Mouse (Mus musculus): ENCODE measurements at regions not wholly inside any gene's neighbourhood (a gene's known extent, or its start where the extent isn't known, plus 50 kb on each side); places are given as distances from the start of the nearest gene placed in this dataset.

DNA sequence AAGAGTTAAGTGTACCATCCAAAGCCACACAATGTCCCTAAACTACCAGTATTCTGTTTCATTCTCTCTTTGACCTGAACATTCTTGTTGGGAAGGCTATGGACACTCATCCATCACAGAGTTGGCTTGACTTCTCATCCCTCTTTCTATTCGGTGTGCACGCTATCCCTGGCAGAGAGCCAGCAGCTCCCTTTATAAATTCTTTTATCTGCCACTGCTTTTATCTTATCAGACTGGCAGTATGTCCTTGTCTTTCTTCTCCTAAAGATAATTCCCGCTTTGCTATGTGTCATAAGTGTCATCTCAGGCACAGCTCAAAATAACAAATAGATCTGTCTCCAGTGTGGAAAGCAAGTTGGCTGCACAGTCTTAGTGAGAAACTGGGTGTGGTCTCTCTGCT lies 106.6 kb upstream of the Lipc start:
- DNase-seq (ENCODE audit: low spot score) = no peak

DNA sequence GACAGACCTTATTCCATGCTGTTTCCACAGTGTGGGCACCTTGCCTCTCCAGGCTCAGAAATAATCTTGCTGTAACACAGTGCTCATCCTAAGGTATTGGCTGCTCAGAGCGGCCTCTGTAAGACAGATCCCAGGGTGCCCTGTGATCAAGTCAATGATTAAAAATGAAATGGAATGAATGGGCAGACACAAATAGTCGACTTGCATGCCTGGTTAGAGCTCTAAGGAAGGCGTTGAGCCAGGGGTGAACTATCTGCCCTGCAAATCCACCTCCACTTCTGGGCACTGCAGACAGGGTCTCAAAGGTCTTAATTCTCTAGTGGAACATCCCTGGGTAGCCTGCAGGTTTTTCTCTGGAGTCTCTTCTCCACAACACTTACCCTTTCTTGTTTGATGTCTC lies 104.8 kb upstream of the Lipc start:
- no peak for DNase-seq (ENCODE audit: low spot score)

DNA sequence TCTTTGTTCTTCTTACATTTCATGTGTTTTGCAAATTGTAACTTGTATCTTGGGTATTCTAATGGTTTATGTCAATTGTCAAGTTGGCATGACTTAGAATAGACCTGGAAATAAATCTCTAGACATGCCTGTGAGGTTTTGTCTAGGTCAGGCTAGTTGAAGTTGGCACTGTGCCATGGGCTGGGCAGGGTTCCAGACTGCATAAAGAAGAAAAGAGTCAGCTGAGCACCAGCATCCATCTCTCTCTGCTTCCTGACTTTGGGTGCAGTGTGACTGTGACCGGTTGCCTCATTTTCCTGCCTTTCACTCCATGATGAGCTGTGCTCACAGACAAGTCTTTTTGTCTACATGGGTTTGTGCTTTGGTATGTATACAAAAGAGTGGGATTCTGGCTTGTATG lies 91.9 kb upstream of the Lipc start:
- no peak for DNase-seq (ENCODE audit: low spot score)

DNA sequence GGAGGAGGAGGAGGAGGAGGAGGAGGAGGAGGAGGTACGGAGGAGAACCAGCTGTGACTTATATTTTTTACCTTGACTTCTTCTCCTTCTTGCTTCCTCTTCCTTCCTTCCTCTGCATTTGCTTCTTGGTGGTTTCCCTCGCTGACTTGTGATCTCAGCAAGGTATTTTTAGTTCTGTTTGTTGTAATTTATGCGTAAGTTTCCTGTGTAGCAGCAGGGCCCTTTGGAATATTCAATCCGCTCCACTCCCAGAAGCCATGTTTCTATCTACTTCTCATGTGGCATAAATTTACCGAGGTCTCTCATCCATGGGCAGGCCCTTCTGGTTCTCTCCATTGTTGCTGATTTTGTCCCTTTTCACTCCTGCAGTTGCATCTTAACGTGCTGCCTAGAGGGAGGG lies 83.3 kb upstream of the Lipc start:
- DNase-seq (ENCODE audit: low spot score) = no peak

DNA sequence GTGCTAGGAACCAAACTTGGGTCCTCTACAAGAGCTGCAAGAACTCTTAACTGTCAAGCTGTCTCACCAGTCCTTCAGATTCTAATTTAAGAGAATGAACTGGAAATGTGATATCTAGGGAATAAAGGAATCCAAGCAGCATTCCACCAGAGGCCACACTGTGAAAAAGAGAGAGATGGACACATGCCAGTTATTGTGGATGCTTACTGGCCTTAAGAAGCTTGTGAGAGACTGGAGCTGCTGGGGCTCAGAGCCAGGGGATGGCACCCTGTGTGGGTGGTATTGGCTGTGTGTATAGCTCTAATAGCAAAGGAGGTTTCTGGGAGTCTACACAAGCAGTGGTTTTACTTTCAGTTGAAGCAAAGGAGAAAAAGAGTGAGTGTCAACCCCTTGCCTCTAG lies 80.1 kb upstream of the Lipc start:
- DNase-seq (ENCODE audit: low spot score) = no peak

DNA sequence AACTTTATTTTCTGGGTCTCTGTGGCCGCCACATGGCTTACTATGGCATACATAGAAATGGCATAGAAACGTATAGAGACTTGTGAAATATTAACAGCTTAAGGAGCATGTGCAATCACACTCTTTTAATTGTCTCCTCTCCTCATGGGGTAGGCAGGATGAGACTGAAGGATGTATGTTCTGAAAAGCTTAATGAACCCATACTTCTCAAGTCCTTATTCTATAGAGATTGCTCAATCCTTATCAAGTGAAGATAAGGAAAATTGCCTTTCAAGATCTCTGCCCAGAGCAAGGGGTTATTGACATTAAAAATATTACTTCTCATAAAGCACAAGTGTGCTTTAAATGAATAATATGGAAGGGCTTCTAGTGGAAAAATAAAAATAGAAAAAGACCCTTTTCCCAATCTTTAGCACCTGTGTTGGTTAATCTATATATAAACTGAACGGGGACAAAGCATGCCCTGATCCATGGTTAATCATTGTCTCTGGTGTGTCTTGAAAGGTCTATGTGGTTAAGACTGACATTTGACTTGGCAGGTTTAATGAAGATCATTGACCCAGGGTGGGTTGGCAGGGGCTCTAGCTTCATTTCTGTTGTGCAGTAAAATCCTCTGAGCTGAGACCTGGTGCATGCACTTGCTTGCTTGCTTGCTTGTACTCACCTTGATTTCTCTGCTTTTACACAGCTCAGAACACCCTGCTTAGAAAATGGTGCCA lies 78.3 kb upstream of the Lipc start:
- no peak for DNase-seq (ENCODE audit: low spot score)

DNA sequence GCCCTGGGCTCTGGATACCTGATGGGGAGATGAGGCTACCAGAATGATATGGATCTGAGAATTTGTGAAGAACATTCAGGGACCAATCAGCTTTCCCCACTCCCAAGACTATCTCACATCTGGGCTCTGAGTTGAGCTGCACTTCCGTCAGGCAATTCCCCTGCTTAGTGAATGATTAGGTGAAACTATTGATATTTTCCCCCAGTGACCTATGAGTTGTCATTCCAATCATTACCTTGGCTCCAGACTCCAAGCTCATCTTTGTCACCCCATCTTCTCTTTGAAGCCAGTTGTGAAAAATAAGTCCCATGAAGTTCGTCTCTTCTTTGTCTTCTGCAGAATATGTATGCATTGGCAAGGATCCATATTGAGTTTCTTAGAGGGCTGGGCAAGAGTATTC lies 76.1 kb upstream of the Lipc start:
- no peak for DNase-seq (ENCODE audit: low spot score)

GRCm38 (mm10) chr9:71027626-71028025 lies 75.6 kb upstream of the Lipc start:
- no peak for DNase-seq (ENCODE audit: low spot score)

DNA sequence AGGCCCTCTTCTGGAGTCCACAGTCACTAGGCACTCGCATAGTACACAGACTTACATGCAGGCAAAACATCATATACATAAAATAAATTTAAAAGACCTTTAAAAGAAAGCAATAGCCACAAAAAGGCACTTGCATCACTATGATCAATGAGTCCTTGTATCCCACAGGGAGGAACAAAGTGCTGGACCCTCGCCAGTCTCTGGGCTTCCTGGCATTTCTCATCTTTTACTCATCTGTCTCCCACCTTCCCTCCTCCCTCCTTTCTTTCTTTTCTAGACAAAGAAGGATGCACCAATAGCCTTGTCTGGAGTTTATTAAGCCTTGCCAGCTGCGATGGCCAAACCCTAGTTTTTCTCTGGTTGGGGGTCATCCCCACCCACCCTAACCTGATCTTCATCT lies 73.2 kb upstream of the Lipc start:
- DNase-seq (ENCODE audit: low spot score) = no peak

DNA sequence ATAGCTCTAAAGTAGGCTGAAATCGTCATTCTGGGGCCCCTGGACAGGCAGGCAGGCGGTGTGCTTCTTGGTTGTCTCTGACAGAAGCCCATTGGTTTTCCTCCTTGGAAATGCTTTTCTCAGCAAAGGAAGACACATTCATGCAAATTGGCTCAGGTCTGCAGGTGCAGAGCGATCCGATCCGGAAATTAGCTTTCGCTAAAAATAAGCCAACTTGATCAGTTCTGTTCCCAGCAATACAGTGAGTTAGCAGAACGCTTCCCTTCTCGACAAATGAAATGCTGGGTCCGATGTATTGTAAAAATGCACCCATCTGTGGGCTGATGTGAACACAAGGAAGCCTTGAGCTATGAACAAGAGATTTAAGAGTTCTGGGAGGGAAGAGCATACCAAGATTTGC lies 66.2 kb upstream of the Lipc start:
- DNase-seq (ENCODE audit: low spot score) = no peak

DNA sequence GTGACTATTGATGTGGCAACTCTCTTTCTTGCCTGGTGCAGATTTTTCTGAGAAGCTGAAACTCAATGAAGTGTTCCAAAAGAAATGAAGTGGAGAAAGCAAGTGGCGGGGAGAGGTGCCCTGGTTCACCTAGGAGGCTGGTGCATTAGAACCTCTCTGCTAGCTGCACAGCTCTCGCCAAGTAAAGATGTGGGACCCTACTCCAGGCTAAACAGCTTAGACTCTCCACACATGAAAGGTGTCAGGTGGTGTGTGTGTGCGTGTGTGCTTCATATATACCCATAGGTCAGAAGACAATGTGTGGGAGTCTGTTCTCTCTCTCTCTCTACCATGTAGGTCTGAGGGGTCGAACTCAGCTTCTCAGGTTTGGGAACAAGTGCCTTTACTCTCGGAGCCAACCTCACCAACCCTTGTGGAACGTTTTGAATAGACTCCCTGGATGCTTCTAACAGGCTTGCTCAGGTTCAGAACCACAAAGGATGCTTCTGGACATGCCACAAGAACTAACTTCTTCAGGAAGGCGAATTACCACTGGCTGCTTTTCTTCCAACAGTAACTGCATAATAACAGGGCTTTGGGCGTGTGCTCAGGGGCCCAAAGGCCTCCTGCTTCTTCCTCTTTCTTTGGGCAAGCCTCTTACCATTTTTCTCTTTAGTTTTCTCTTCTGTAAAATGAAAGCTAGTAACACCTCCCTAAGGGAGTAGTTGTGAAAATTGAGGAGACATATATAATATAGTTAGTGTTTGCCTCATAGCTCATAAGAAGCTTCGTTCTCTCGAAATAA lies 65.6 kb upstream of the Lipc start:
- DNase-seq (ENCODE audit: low spot score) = no peak

DNA sequence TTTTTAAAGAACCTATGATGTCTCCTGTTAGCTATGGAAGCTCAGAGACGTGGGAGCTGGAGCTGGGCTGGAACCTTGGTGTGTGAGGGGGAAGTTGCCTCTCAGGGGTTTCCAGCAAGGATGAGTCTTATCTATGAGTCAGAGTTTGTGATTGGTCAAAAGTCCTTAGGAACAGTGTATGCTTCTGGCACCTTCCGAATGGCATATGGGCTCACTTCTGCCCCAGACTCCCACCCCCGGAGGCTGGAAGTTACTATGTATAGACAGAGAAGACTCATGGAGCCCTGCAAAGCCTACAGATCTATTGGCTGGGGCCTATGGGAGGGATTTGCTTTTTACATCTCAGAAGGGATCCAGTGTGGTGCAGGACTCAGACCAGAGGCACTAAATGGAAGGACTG lies 63.9 kb upstream of the Lipc start:
- DNase-seq (ENCODE audit: low spot score) = peak; percentile 60

DNA sequence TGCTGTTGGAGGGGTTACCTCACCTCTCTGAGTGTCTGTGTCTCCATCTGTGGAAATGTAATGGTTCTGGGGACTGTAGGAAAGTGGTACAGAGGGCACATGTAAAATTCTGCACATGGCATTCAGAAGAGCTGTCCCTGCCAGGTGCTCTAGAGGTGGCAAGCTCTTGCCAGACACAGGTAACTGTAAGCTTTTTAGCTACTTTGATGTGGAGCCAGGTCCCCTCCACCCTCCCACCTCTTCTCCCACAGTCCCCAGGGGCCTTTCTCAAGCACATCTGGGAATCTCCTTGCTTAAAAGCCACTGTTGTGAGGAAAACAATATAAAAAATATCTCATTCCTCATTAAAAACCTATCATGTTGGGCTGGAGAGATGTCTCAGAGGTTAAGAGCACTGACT lies 63.4 kb upstream of the Lipc start:
- no peak for DNase-seq (ENCODE audit: low spot score)

DNA sequence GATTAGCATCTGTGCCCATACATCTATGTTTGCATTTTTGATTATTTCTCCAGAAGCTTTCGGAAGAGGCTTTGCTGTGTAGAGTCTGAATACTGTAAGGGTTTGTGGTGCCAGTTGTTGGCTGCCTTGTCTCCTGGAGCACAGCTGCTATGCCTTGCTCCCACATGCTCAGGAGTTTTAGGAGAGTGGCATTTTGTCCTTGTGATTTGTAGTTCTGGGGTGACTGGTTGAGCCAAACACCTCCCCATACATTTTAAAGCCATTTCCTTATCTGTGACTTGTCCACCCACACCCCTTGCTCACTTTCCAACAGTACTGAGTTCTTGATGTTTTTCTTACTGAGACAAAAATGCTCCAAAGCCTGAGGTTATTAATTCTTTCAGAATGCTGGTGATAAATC lies 60.4 kb upstream of the Lipc start:
- no peak for DNase-seq (ENCODE audit: low spot score)

- DNase-seq (ENCODE audit: low spot score) = no peak
Observed at GRCm38 (mm10) chr9:71004631-71005030, 52.6 kb upstream of the Lipc start.

Measured in layer of hippocampus, adult 11-12 months (tissue).